Mouse (Mus musculus): ENCODE results near the gene Efl1.
"Not testable (repeated sequence)": the region's sequence is repeated elsewhere in the genome, so short reads cannot be mapped to it uniquely, and the experiment has no call there.

Gene Efl1

DNA sequence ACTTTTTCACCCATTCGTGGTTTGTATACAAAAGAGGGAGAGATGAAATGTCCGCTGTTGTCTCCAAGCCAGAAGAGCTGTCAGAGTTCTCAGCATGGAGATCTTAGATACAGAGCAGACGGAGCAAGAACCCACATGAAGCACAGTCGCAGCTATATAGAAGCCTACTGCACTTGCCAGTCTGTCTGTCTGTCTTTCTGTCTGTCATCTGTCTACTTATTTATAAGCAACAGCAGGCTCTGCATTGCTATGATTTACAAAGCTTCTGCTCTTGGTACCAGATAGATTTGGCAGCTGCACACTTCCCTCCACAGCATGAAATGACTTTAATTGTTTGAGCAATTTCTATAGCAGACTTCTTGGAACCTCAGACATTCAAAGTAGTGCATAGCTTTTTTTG is 110.1 kb downstream of the Efl1 start:
- DNase-seq (ENCODE audit: low read depth, low spot score) = no peak

DNA sequence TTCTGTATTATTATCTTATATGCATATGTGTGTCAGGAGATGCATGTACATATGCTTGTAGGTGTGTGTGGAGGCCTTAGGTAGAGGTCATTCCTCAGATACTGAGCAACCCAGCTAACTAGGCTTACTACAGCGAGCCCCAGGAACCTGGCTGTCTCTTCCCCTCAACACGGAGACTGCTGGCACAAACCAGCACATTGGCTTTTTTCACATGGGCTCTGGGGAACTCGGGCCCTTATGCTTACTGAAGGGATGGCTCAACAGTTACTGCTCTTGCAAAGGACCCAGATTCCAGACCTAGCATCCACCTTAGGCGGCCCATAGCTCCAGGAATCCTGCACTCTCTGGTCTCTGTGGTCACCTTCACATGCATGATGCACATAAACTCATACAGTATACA is 110.7 kb downstream of the Efl1 start:
- DNase-seq (ENCODE audit: low read depth, low spot score) = no peak

DNA sequence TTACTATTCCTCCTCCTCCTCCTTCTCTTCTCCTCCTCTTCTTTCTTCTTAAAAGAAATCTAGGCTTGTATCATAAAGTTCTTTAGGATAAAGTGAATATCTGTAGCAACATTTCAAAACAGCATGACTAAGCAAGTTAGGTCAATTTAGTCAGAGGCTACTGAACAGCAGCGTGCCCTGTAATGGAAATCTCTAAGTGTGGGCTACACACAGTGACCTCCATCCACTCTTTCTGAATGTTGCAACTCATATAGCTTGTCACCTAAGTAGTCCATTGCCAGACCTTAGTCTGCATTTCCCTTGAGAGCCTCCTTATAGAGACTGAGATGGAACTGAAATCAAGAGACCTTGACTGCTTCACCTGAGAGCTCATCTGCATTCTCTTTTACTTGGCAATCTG is 116.5 kb downstream of the Efl1 start:
- no peak for DNase-seq (ENCODE audit: low read depth, low spot score)

DNA sequence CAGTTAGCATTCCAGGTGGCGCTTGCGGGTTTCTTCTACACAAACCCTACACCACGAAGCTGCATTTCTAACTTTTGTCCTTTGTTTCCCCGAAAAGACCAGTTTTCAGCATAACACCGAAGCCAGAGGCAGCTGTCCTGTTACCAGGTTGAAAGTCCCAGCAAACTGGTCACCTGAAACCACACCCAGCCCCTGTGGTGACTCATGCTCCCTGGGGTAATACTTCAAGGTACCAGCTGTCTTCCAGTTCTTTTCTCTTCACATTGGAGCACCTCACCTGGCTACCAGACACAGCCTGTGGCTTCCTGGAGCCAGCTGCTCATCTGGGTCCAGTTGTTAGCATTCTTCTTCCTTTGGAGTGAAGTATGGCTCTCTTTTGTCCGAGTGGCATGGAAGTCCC is 118.2 kb downstream of the Efl1 start:
- no peak for DNase-seq (ENCODE audit: low read depth, low spot score)

DNA sequence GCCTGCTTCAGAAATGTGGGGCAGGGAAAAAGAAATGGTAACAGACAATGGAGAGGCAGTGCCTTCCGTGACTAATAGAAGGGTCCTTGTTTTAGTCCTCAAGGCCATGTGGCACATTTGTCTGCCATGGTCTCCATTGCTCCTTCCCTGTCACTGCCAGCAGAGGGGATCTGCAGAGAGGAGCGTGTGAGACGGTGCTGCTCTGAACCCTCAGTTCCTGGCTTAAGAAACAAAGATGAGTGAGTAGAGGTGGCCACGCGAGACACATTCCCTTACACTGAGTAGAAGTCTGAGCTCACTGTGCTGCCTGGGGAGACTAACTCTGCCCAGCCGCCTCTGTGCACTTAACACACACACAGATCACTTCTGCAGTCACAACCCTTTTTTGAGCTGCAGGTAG is 121.8 kb downstream of the Efl1 start:
- DNase-seq (ENCODE audit: low read depth, low spot score) = no peak

DNA sequence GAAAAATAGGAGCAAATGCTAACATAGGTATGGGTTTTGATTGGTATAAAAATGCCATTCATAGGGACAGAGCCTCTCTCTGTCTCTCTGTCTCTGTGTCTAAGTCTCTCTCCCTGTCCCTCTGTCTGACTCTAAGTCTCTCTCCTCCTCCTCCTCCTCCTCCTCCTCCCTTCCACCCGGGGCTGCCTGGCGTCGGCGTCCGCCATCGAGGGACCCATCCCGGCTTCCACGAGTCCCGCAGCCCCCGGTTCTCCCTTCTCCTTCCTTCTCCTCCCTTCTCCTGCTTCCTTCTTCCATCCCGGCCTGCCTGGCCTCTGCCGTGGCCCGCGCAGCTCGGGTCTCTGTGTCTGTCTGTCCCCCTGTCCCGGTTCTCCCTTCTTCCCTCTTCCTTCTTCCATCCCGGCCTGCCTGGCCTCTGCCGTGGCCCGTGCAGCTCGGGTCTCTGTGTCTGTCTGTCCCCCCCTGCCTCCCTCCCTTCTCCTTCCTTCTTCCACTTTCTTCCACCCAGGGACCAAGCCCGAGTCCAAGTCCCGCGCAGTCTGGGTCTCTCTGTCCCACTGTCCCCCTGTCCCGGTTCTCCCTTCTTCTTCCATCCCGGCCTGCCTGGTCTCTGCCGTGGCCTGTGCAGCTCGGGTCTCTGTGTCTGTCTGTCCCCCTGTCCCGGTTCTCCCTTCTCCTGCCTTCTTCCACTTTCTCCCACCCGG is 122.7 kb downstream of the Efl1 start:
- not testable (repeated sequence) for DNase-seq (ENCODE audit: low read depth, low spot score)

DNA sequence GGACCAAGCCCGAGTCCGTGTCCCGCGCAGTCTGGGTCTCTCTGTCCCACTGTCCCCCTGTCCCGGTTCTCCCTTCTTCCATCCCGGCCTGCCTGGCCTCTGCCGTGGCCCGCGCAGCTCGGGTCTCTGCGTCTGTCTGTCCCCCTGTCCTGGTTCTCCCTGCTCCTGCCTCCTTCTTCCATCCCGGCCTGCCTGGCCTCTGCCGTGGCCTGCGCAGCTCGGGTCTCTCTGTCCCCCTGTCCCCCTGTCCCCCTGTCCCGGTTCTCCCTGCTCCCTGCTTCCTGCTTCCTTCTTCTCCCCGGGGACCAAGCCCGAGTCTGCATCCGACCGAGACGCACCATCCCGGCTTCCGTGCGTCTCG is 123.2 kb downstream of the Efl1 start:
- not testable (repeated sequence) for DNase-seq (ENCODE audit: low read depth, low spot score)

DNA sequence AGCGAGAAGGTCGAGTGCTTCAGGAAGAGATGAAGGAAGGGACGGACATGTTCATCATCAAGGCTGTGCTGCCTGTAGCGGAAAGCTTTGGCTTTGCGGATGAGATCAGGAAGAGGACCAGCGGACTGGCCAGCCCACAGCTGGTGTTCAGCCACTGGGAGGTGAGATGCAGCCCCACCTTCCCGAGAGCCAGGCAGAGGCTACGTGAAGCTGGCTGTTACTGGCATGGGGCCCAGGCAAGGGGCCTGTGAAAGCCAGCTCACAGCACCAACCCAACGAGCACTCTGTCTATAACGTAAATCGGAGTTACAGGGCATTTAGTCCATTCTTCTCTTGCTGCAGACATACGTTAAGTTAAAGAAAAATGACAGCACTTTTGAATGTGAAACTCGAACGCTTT is 124.1 kb downstream of the Efl1 start:
- no peak for DNase-seq (ENCODE audit: low read depth, low spot score)

DNA sequence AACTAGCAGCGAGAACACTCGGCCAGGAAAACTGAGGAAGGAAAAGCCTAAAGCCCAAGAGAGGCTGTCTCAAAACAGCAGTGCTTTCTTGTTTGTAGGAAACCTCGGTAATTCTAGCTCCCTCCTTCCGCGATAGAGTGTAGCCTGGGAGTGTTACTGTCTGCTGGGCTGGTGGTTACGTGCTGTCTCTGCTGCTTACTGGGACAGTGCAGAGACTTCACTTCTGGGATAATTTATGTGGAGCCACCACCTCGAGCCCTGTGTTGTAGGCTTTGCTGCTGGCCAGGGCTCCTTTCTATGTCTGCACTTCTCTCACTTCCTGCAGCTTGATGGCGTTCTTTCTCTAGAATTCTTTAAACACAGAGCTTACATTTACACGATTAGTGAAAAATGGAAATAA is 124.7 kb downstream of the Efl1 start:
- no peak for DNase-seq (ENCODE audit: low read depth, low spot score)

DNA sequence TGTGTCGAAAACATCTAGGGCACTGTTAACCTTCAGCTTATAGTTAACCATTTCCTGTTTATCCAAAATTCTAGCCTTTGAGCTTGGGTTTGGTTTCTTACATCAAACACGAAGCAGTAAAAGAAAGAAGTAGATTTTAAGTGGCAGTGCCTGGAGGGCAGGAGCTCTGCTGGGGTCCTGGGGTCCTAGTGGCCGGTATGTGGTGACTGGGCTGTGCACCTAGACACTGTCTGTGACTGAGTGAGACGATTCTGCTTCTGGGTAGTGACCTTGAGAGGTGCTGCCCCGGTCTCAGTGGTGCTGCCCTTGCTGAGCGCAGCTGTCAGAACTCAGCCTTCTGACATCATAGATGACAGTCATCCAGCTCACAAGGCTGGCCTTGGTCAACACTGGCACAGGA is 125.5 kb downstream of the Efl1 start:
- DNase-seq (ENCODE audit: low read depth, low spot score) = no peak

DNA sequence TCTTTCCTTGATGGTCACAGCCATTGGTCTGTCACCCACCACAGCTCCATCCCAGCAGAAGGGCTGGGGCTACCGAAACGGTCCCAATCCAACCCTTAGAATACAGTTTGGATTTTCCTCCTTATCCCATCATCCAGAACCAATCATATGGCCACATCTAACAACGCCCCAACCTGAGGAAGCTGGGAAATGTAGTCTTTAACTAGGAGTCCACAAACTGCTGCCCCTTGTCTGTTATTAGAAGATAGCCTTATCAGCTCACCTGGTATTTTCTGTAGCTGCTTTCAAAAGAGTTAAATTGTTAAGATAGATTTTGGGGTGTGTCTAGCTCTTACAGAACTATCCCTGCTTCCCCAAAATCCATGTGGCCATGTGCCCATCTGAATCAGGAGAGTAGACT is 126.7 kb downstream of the Efl1 start:
- no peak for DNase-seq (ENCODE audit: low read depth, low spot score)

DNA sequence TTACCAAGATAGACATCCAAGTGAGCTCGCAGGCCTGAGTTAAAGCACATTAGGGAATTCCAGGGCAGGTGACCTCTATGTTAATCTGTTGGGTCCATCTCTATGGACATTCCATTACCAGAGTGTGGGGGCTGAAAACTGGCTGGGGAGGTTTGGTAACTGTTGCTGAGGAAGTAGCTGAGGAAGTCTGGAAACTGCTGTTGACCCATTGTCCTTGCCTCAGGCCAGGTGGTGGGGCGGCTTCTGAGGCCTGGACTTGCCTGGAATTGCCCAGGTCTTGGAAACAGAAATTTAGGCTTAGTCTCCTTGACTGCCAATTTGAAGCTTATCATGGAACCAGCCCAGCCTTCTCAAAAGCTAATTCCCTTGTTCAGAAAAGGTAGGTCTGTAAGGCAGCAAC is 134.7 kb downstream of the Efl1 start:
- no peak for DNase-seq (ENCODE audit: low read depth, low spot score)

DNA sequence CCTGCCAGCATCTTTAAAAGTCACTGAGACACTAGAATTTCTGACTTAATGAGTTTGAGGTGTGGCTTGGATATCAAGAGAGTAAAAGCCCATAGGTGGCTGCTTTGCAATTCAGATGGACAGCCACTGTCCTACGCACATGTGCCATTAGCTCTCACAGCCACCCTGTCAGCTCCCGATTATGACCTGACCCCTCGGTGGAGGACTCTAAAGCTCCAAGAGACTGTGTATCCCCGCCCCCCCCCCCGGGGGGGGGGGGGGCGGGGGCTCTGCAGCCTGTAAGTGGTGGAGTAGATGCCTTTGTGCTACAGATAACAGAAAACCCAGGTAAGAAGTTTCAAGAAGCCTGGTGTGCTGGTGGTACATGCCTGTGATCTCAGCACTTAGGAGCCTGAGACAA is 135.3 kb downstream of the Efl1 start:
- no peak for DNase-seq (ENCODE audit: low read depth, low spot score)

DNA sequence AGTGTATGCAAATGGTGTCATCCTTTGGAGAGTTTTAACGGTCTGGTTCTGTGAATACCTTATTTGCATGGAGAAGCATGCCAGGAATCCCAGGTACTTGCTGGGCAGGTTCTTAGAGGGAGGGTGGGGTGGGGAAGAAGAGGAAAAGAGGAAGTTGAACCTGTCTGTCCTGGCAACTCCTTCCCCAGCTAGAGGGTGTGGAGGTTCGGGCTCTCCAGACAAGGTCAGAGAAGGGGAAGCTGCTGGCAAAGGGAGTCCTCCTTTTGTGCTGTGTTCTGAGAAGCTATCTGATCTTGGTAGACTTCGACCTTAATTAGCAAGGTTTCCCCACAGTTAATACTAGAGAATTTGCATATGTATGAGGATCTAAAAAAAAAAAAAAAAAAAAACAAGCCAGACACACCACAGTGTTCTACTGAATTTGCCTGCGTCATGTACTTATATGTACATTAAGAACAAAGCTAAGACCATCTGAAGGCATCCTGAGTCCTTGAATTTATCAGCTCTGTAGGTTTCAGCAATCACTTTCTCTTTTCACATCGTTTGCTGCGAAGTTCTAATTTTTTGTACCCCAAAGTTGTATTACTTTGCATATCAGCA is 137.0 kb downstream of the Efl1 start:
- DNase-seq (ENCODE audit: low read depth, low spot score) = peak; percentile 40

DNA sequence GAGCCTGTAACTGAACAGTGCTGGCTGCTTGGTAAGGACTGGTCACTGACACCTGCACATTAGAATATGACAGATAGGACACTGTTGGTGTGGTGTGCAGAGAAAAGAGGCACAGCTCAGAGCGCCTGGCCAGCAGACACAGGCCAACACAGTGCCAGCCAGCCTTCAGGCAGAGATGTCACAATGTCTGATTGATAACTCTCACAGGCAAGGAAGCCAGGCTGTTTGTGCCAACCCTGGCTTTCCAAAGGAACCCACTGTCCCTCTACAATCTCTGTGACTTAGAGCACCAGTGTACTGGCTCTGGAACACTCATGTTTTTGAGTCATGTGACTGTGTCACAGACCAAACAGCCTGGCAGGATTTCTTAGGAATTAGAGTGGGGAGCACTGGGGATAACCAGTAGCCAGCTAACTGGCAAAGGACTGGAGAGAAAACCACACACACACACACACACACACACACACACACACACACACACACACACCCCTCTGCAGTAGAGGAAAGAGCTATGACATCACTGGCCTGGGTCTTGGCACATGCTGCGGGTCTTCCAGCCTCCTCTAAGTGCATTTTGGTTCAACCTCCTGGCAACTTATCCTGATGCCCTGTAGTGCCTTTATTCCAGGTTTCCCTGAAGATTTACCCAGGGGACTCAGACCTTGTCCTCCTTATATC is 137.7 kb downstream of the Efl1 start:
- no peak for DNase-seq (ENCODE audit: low read depth, low spot score)

DNA sequence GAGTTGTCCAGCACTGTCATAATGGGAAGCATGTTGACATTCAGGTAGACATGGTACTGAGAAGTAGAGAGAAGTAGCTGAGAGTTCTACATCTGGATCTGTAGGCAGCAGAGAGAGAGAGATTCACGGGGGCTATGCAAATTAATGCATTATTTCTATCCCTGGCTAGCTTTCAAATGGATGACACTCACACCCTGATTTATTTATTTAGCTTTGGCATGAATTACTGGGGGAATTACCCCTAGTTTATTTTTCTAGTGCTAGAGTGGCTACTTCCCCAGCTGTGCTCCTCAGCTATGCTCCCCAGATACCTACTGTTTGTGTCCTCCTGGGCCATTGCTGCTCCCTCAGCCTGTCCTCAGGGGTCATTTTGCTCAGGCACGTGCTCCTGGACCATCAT is 144.2 kb downstream of the Efl1 start:
- DNase-seq (ENCODE audit: low read depth, low spot score) = no peak

DNA sequence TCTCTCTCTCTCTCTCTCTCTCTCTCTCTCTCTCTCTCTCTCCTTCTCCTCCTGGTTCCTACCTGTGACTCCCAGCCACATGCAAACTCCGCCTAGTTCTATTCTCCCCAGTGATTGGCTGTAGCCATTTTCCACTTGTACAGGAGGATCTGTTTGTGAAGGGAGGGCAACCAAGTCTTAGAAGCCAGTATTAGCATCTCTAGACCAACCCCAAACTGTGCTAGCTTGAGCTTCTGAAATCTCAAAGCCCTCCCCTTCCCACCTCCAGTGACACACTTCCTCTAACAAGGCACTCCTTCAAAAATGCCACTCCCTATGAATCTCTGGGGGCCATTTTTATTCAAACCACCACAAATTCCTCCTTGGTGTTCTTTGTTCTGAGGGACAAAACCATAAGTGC is 144.7 kb downstream of the Efl1 start:
- DNase-seq (ENCODE audit: low read depth, low spot score) = no peak

DNA sequence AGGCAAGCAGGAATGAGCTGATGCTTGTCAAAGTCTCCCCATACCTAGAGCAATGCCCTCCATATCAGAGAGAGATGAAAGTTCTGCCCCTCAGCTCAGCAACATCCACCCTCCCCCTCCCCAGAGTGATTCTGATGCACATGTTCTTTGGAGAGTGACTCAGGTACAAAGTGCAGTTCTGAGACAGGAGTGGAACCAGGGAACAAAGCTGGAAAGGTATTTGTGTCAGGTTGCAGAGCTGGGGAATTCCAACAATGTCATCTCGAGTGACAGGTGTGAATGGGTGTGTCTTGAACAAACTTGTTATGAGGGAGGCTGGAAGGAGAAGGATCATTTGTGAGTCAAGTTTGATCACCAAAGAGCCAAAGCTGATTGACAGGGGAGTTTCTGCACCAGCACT is 146.1 kb downstream of the Efl1 start:
- DNase-seq (ENCODE audit: low read depth, low spot score) = no peak

DNA sequence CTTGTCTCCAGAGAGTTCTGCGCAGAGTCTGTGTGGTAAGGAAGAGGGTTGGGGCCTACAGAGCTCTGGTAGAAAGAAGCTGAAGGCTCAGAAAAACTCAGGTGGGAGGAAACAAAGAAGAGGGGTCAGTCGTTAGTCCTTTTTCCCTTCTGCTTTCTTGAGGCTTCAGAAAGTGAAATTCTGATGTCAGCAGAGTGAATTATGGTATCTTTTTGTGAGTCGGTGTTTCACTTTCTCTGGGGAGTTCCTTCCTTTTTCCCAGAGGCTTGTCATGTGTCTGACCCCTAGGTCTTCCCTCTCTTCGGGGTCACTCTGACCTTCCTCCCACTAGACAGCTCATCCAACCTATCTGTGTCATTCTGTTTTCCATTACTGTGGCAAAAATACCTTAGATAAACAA is 153.8 kb downstream of the Efl1 start:
- DNase-seq (ENCODE audit: low read depth, low spot score) = no peak

DNA sequence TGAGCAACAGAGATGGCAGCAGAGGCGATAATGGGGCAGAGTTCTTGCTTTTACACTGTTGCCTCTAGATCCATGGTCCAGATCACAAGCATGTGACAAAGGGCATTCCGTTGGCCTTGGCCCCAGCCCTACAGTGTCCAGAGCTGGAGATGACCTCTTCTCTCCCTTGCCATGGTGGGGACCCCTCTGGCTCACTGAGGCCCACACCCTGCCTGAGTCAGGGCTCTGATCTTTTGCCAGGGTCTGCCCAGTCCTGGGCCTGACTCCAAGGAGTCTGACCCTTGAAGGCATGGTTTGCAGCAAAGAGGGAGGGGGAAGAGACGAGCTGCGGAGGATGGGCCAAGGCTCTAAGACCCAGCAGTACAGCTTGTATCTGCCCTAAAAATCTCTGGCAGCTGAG is 159.8 kb downstream of the Efl1 start:
- no peak for DNase-seq (ENCODE audit: low read depth, low spot score)

DNA sequence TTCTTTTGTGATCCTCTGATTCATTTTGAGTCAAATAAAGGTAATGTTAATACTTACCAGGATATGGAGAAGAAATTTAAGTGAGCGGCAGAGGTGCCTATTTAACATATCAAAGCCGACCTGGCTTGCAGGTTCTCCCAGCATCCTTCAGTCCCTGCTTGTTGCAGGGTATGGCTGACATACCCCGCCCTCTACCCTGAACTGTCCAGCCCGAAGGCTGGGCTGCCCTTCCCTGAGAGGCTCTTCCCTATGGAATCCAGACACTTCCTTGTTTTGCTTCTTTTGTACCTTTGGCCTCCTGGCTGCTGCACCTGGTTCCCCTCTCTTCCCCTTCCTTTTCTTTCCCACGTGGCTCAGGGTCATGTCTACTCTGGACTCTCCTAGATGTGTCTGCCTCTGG is 160.7 kb downstream of the Efl1 start:
- DNase-seq (ENCODE audit: low read depth, low spot score) = no peak

DNA sequence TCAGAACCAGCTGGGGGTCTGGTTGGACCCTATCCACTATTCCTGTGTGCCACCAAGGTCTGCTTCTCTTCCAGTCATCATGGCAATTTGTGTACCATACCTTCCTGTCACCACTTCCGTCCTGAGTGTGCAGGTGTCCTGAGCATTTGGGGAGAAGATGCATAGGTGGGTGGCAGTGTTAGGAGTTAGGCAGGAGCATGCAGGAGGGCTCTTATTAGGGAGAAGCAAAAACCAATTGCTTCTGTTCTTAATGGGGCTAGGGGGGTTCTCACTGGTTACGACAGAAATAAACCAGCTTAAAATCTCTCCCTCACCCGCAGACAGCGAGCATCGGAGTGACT is 162.4 kb downstream of the Efl1 start:
- no peak for DNase-seq (ENCODE audit: low read depth, low spot score)

DNA sequence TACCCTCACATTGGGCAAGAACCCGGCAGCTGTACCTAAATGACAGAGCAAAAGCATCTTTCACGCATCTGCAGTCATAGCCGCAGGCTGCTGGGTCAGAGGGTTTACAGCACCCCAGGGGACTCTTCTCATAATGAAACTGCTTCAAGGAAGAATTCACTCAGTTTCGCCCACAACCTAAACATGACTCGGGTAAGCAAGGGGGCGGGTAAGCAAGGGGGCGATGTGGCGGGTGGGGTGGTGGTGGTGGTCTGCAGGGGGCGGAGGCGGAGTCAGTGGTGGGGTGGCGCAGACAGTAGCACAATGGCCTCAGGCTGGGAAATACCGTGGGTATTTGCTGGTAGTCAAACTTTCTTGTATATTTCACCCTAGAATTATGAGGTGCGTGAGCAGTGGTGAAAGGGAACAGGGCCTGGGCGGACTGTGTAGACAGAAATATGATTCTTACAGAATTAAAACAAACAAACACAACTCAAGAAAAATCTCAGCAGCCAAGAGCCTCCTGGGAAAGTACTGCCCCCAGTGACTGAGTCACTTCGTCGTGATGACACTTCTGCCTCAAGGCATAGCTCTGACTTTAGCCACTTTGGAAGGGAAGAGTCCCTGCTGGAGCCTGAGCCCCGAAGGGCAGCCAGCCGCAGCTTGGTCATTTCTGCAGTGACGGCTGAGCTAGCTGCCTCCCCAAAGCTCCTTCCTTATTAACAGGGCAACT is 162.9 kb downstream of the Efl1 start:
- no peak for DNase-seq (ENCODE audit: low read depth, low spot score)

All from WW6 (cell line).